Mouse (Mus musculus): ENCODE measurements around the gene Tsen15. TPM values are rescaled to one million over a fixed set of nuclear protein-coding genes. Genes with fewer than 3 reads are reported as not detected.
A peak's percentile ranks its signal among the peaks of the same experiment; 100 is the strongest.

The Tsen15 gene
- polyA plus RNA-seq, 1 experiment from 2014 or later = 29.3 TPM

DNA sequence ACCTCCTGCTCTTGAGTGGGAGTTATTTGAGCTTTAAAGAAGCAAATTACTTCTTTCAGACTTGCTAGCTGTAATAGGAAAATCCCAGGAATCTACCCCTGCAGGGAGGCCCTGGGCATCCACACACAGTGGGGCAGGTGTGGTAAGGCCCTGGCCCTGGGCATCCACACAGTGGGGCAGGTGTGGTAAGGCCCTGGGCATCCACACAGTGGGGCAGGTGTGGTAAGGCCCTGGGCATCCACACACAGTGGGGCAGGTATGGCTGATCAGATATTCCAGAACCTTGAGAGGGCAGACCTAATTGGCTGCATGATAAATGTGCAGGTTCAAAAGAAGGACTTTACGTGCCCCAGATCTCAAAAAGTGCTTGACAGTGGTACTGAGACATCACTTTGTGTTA lies 1.9 kb downstream of the Tsen15 start:
- TF ChIP-seq CTCF (IDR thresholded peaks at IDR 0.05) = no peak
- DNase-seq (ENCODE audit: low read depth, low spot score) (no peak), ATAC-seq (no peak)
- ChIA-PET POLR2A (no interaction called here), CTCF (no interaction called here)
- in situ Hi-C loops (cut with MboI; ENCODE audit: low pct_unique_long_range_greater_than_20kb) = no loop called here
- H3K27me3 ChIP-seq = no peaks in the 10 kb centered on the region

DNA sequence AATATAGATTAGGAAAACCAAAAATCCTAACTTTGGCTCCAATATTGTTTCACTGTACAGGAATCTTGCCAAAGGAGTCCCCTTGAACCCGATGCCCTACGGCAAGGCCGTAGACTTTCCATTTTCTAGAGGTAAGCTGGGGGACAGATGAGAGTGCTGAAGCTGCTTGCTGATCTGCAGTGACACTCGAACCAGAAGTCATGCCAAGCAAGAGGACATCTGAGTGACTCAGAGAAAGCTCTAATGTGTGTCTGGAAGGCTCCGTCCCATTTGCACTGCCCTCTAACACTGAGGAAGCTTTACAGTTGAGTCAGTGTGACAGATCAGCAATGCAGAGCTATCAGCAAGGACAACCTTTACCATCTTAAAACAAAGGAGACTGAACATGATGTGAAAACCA lies 8.2 kb downstream of the Tsen15 start:
- no peak for ATAC-seq
- H3K27me3 ChIP-seq = no peaks in the 10 kb centered on the region
- POLR2A ChIA-PET = no interaction called here

DNA sequence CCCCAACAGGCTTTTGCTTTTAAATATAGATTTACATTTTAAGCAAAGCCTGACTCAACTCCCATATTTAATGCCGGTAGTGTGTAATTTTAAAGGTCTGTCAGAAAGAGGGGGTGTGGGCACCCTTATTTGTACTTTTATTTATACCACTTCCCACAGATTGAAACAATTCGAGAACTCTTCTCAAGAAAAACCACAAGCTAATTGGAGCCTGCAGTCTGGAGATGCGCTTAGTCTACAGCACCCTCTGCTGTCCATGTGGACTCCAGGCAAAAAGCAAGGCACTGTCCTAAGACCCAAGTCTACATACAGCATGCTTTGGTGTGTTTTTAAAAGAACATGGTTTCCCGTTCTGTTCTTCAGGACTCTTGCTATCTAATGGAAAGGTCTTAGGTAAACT lies 17.3 kb downstream of the Tsen15 start:
- no peak for DNase-seq (ENCODE audit: low read depth, low spot score)
- peak; percentile 94 for TF ChIP-seq CTCF (IDR thresholded peaks at IDR 0.05)
- peak; percentile 57 for ATAC-seq
- CTCF ChIA-PET = interaction anchor here (0.8 to 2.8 kb wide), 10 partner anchors 10 to 563 kb away, joined by 3 to 14 read pairs (median 5); no protein-coding TSS in a partner anchor
- POLR2A ChIA-PET = no interaction called here
- no peaks in the 10 kb centered on the region for H3K27me3 ChIP-seq
- in situ Hi-C loops (cut with MboI; ENCODE audit: low pct_unique_long_range_greater_than_20kb) = loop anchor here (5.0 kb wide), 1 partner anchor 547 kb away; no protein-coding TSS in a partner anchor

More for the DNA sequence above, 8.2 kb downstream of the Tsen15 start:
- TF ChIP-seq CTCF (IDR thresholded peaks at IDR 0.05) = no peak
- in situ Hi-C loops (cut with MboI; ENCODE audit: low pct_unique_long_range_greater_than_20kb) = no loop called here
- CTCF ChIA-PET = interaction anchor here (1.6 kb wide), 1 partner anchor 9 kb away, joined by 8 read pairs; no protein-coding TSS in a partner anchor
- no peak for DNase-seq (ENCODE audit: low read depth, low spot score)

DNA sequence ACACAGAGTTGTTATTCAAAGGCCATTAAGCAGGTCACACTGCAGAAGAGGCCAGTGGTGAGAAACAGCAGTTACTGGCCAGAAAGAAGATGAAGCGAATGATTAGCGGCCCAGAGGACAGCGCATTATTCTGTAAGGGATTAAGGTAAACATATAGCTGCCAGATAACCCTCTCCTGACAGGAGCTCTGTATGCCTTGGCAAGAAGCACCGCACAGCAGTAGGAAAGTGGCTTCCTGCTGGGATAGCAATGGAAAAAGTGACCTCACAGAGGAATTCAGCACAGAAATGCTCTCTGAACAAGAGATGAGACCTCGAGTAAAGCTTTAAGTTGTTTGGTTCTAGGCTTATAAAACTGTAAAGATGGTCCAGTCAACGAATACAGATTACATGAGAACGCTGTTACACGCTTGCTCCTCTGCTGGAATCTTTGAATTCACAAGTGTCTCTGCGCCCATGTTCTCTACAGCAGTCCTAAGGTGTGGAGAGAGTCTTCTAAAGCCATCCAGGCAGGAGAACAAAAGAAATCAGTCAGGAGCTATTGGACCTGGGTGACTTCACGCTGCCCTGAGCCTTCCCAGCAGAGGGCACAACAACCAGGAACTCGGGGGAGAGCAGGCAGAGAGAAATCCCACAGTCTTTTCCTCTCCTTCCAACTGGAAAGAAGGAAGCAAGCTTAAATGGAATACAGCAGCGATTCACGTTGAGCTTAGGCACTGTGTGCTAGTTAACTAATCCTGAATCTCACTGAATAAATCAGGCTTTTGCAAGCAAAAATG lies 18.0 kb downstream of the Tsen15 start:
- CTCF ChIA-PET = interaction anchor here (0.6 to 2.8 kb wide), 12 partner anchors 9 to 563 kb away, joined by 3 to 14 read pairs (median 3); no protein-coding TSS in a partner anchor
- H3K27me3 ChIP-seq = no peaks in the 10 kb centered on the region
- POLR2A ChIA-PET = no interaction called here
- no peak for ATAC-seq
- no peak for DNase-seq (ENCODE audit: low read depth, low spot score)
- in situ Hi-C loops (cut with MboI; ENCODE audit: low pct_unique_long_range_greater_than_20kb) = loop anchor here (5.0 kb wide), 1 partner anchor 546 kb away; no protein-coding TSS in a partner anchor
- TF ChIP-seq CTCF (IDR thresholded peaks at IDR 0.05) = no peak

DNA sequence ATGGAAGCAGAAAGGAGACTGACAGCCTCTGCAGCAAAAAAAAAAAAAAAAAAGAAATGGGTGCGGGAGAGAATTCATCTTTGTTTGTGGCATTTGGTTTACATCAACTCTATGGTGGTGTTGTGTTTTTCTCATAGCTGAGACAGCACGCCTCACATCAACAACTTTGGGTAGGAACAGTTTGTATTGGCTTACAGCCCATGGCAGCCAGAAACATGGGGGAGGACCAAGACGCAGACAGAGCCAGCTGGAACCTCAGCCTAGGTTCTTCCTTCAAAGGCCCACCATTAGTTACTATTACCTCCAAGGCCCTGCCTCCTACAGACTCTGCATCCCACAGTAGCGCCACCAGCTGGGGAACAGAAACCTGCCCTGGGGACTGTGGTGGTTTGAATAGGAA lies 29.8 kb downstream of the Tsen15 start:
- DNase-seq (ENCODE audit: low read depth, low spot score) (no peak), ATAC-seq (no peak)
- no peak for TF ChIP-seq CTCF (IDR thresholded peaks at IDR 0.05)
- H3K27me3 ChIP-seq = no peaks in the 10 kb centered on the region
- POLR2A ChIA-PET = no interaction called here
- CTCF ChIA-PET = no interaction called here
- in situ Hi-C loops (cut with MboI; ENCODE audit: low pct_unique_long_range_greater_than_20kb) = no loop called here

DNA sequence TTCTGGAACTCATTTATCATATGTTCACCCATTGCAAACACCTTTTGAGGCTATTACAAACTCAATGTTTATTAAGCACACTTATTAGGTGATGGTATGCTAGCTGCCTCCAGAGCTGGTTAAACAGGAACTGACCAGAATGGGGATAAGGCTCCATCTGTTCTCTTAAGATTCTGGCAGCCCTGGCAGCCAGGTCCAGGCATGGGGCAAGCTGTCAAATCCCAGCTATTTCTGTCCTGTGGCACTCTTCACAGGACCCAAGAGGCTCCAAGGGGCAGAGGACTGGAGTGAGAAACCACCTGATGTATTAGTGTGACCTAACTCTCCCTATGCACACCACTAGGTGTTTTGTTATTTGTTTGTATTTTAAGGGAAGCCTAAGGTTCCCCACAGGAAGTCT lies 38.5 kb downstream of the Tsen15 start:
- in situ Hi-C loops (cut with MboI; ENCODE audit: low pct_unique_long_range_greater_than_20kb) = no loop called here
- no peak for DNase-seq (ENCODE audit: low read depth, low spot score)
- ChIA-PET POLR2A (no interaction called here), CTCF (no interaction called here)
- ATAC-seq = no peak
- H3K27me3 ChIP-seq = no peaks in the 10 kb centered on the region
- TF ChIP-seq CTCF (IDR thresholded peaks at IDR 0.05) = no peak

DNA sequence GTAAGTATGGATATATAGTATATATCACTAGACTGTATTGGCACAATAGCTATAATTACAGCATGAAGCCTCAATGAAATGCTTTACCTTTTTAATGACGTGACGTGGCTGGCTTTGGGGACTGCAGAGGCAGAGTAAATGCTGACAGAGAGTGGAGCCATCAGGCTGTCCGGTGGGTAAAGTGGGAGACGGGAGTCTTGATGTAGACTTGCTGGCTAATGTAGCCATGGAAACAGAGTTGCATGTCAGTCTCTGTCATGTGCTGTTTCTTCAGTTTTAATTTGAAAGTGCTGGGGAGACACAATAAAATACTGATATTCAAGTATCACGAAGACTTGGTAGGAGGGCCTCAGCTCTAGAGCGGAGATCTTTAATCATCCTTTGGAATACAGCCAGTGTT lies 62.5 kb downstream of the Tsen15 start:
- DNase-seq (ENCODE audit: low read depth, low spot score) = no peak
- in situ Hi-C loops (cut with MboI; ENCODE audit: low pct_unique_long_range_greater_than_20kb) = no loop called here
- ChIA-PET POLR2A (no interaction called here), CTCF (no interaction called here)
- TF ChIP-seq CTCF (IDR thresholded peaks at IDR 0.05) = no peak
- no peak for ATAC-seq
- no peaks in the 10 kb centered on the region for H3K27me3 ChIP-seq

Other genes starting within 250 kb of the Tsen15 start
- gene Colgalt2, start 13.1 kb upstream of the Tsen15 start, polyA plus RNA-seq (2021) = not detected